Mouse (Mus musculus) C2C12 (cell line): ENCODE data around the gene Txndc9. TPM values are rescaled to one million over a fixed set of nuclear protein-coding genes. Genes with fewer than 3 reads are reported as not detected.

Experiments used
- H3K27me3 ChIP-seq: one replicate; pipeline ENCODE4 v1.6.1; 2011; ENCODE audit not compliant: control insufficient read depth, insufficient read depth, insufficient read length
- H3K36me3 ChIP-seq: one replicate; pipeline ENCODE4 v1.6.1; 2011; ENCODE audit not compliant: control insufficient read depth, insufficient read depth
- H3K4me3 ChIP-seq: one replicate; pipeline ENCODE4 v1.5.1; 2011; ENCODE audit warnings: mild to moderate bottlenecking, control low read depth; ENCODE audit not compliant: poor library complexity, insufficient read depth, severe bottlenecking
- H3K79me2 ChIP-seq: one replicate; pipeline ENCODE4 v1.6.1; 2011; ENCODE audit not compliant: control insufficient read depth, insufficient read depth
- H3K79me3 ChIP-seq: one replicate; pipeline ENCODE4 v1.6.1; 2011; ENCODE audit warnings: low read depth, control low read depth
- H3ac ChIP-seq: one replicate; pipeline ENCODE3; 2011; ENCODE audit warnings: low read depth; ENCODE audit not compliant: control insufficient read depth, insufficient read length
- CEBPB ChIP-seq: IDR thresholded peaks from one replicate; pipeline ENCODE4 v1.6.1; 2011; ENCODE audit warnings: low read depth, mild to moderate bottlenecking, control low read depth, moderate library complexity
- CTCF ChIP-seq: IDR thresholded peaks from one replicate; pipeline ENCODE4 v1.5.1; 2011; ENCODE audit not compliant: control insufficient read depth, insufficient read depth, insufficient read length
- FOSL1 ChIP-seq: IDR thresholded peaks from one replicate; pipeline ENCODE4 v1.8.0; 2011; ENCODE audit warnings: mild to moderate bottlenecking, low read length; ENCODE audit not compliant: poor library complexity, insufficient read depth, severe bottlenecking
- MAX ChIP-seq: IDR thresholded peaks from one replicate; pipeline ENCODE4 v1.6.1; 2011; ENCODE audit warnings: mild to moderate bottlenecking, control low read depth
- MYOD1 ChIP-seq: IDR thresholded peaks from one replicate; pipeline ENCODE4 v1.6.1; 2011; ENCODE audit warnings: low read depth; ENCODE audit not compliant: control insufficient read depth, insufficient read length
- MYOG ChIP-seq: IDR thresholded peaks from one replicate; pipeline ENCODE4 v1.6.1; 2011; ENCODE audit not compliant: control insufficient read depth, insufficient read length; ENCODE audit errors: extremely low read depth
- USF1 ChIP-seq: IDR thresholded peaks from one replicate; pipeline ENCODE4 v1.6.1; 2011; ENCODE audit warnings: low read depth, mild to moderate bottlenecking, control low read depth, moderate library complexity
- polyA plus RNA-seq: library from polyadenylated mRNA; unstranded; fragments of >200 nt; fragmentation: generic; extraction: Trizol; gene quantifications from one replicate; pipeline ENCODE4 v1.2.1, GENCODE M21; 2012; ENCODE audit warnings: missing spikeins

Gene Txndc9
- polyA plus RNA-seq, 1 experiment: 41.1 TPM

GRCm38 (mm10) chr1:37968746-37969145 is 28.9 kb downstream of the Txndc9 start:
- no peaks in the 10 kb centered on the region for H3K36me3 ChIP-seq
- H3ac ChIP-seq: no peak overlapping the region
- peaks cover 4% of the 10 kb centered on the region for H3K27me3 ChIP-seq

GRCm38 (mm10) chr1:37965571-37965970 is 32.1 kb downstream of the Txndc9 start:
- no peak for TF ChIP-seq MYOD1
- H3K27me3 ChIP-seq: no peaks in the 10 kb centered on the region
- no peaks in the 10 kb centered on the region for H3K79me2 ChIP-seq
- no peak overlapping the region for H3K4me3 ChIP-seq
- H3K36me3 ChIP-seq: no peaks in the 10 kb centered on the region
- H3K79me3 ChIP-seq: no peaks in the 10 kb centered on the region
- no peak overlapping the region for H3ac ChIP-seq

More at GRCm38 (mm10) chr1:37968746-37969145, 28.9 kb downstream of the Txndc9 start:
- TF ChIP-seq MAX: no peak
- no peak for TF ChIP-seq CEBPB
- TF ChIP-seq FOSL1: no peak
- no peak for TF ChIP-seq CTCF
- no peak for TF ChIP-seq USF1
- TF ChIP-seq MYOG: no peak
- no peak for TF ChIP-seq MYOD1
- H3K4me3 ChIP-seq: no peak overlapping the region
- H3K79me2 ChIP-seq: no peaks in the 10 kb centered on the region
- no peaks in the 10 kb centered on the region for H3K79me3 ChIP-seq

- no peaks in the 10 kb centered on the region for H3K79me2 ChIP-seq
- peaks cover 5% of the 10 kb centered on the region for H3K27me3 ChIP-seq
- H3K79me3 ChIP-seq: no peaks in the 10 kb centered on the region
- no peak overlapping the region for H3ac ChIP-seq
- H3K36me3 ChIP-seq: no peaks in the 10 kb centered on the region
- no peak overlapping the region for H3K4me3 ChIP-seq
- TF ChIP-seq FOSL1 (no peak), MYOG (no peak), CEBPB (no peak), MAX (no peak)
Observed at GRCm38 (mm10) chr1:37959486-37959885, 38.2 kb downstream of the Txndc9 start.

GRCm38 (mm10) chr1:37958516-37958915 is 39.2 kb downstream of the Txndc9 start:
- no peaks in the 10 kb centered on the region for H3K79me3 ChIP-seq
- no peak overlapping the region for H3K4me3 ChIP-seq
- peaks cover 5% of the 10 kb centered on the region for H3K27me3 ChIP-seq
- no peak overlapping the region for H3ac ChIP-seq
- no peak for TF ChIP-seq USF1
- TF ChIP-seq MYOD1: no peak
- TF ChIP-seq CEBPB: no peak
- no peaks in the 10 kb centered on the region for H3K79me2 ChIP-seq
- no peaks in the 10 kb centered on the region for H3K36me3 ChIP-seq

- TF ChIP-seq MYOG: no peak
- Histone ChIP-seq H3K27me3 (peaks cover 5% of the 10 kb centered on the region), H3K4me3 (no peak within 1 kb of the TSS), H3K79me2 (no peaks in the 10 kb centered on the region), H3K36me3 (no peaks in the 10 kb centered on the region), H3K79me3 (no peaks in the 10 kb centered on the region), H3ac (no peak within 1 kb of the TSS)
Observed at GRCm38 (mm10) chr1:37957659-37958058, 40.0 kb downstream of the Txndc9 start, which contains the start of gene Lyg1. TSS of gene Lyg1 (minus strand) at chr1:37957759.

GRCm38 (mm10) chr1:37956690-37957431 is 40.8 kb downstream of the Txndc9 start:
- Histone ChIP-seq H3K4me3 (no peak overlapping the region), H3K79me3 (no peaks in the 10 kb centered on the region), H3ac (no peak overlapping the region), H3K36me3 (no peaks in the 10 kb centered on the region), H3K27me3 (peaks cover 5% of the 10 kb centered on the region), H3K79me2 (no peaks in the 10 kb centered on the region)
- TF ChIP-seq FOSL1 (no peak), MYOD1 (no peak), MYOG (no peak), CEBPB (no peak), USF1 (no peak), CTCF (no peak), MAX (no peak)

GRCm38 (mm10) chr1:37955251-37955650 is 42.4 kb downstream of the Txndc9 start:
- H3K27me3 ChIP-seq: peaks cover 5% of the 10 kb centered on the region
- no peak overlapping the region for H3K4me3 ChIP-seq
- no peak overlapping the region for H3ac ChIP-seq
- no peaks in the 10 kb centered on the region for H3K79me3 ChIP-seq
- TF ChIP-seq MYOD1: no peak
- no peak for TF ChIP-seq USF1
- no peak for TF ChIP-seq MAX
- no peak for TF ChIP-seq MYOG
- no peak for TF ChIP-seq CEBPB
- no peak for TF ChIP-seq FOSL1
- no peak for TF ChIP-seq CTCF
- H3K79me2 ChIP-seq: no peaks in the 10 kb centered on the region
- no peaks in the 10 kb centered on the region for H3K36me3 ChIP-seq
